Mouse (Mus musculus): ENCODE results near the gene Acoxl.

Acoxl gene

DNA sequence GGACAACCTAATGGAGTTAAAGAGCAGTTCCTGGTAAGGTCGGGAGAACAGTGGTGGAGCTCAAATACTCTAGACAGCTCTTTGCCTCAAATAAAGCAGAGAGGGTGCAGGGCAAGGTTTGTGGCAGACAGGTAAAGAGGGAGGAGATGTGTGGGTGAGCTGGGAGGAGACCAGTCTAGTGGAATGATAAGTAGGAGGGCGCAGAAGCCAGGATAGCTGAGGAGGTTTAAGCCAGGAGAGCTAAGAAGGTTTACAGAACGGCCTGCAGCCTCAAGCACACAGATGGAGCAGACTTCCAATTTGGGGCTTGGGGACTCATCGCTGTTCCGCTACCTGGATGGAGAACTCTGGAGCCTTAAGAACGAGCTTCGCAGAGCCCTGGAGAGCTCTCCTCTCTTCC, at the start of gene Acoxl:
Gene Acoxl, plus strand, starts transcription at position 301 of the 400 bp plus-strand sequence.
- DNase-seq (ENCODE audit: extremely low spot score, low spot score): no peak

DNA sequence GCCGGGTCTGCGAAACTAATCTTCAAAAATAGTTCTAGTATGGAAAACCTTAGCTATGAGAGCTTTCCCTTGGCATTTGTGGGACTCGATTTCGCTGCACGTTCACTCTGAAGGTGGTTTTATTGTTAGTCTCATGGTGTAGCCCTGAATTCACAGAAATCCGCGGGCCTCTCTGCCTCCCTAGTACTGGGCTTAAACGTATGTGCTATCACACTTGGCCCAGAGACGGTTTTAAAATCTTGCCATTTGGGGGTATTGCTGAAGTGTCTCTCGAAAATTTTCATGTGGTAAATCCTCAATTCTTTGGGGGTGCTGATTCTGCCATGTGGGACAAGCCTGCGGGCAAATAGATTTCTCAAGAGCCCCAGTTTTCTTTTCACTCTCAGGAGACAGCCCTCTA, 49.5 kb upstream of the Acoxl start:
- peak; percentile 36 for DNase-seq (ENCODE audit: extremely low spot score, low spot score)

DNA sequence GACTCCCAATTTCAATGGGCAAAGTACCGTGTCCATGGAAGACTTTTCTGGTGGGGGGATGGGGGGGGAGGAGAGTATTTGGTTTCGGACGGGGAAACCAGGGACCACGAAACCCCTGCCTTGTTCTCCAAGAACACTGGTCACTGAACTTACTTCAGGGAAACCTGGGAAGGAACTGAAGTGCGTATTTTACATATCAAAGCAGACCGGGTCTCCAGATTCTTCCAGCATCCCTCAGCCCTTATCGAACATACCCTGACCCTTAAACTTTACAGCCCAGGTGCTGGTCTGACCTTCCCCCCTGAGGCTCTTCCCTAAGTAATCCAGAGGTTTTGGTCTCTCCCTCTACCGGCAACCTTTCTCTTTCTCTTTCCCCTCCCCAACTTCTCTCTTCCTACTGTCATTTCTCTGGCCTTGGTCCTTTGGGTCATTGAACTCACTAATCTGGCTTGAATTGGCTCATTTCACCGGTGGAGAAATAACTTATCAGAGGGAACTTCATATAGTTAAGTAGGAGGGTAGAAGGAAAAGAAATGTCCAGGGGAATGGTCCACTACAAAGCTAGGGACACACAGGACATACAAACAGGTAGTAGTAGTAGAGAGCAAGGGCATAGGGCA, 48.9 kb upstream of the Acoxl start:
- no peak for DNase-seq (ENCODE audit: extremely low spot score, low spot score)

DNA sequence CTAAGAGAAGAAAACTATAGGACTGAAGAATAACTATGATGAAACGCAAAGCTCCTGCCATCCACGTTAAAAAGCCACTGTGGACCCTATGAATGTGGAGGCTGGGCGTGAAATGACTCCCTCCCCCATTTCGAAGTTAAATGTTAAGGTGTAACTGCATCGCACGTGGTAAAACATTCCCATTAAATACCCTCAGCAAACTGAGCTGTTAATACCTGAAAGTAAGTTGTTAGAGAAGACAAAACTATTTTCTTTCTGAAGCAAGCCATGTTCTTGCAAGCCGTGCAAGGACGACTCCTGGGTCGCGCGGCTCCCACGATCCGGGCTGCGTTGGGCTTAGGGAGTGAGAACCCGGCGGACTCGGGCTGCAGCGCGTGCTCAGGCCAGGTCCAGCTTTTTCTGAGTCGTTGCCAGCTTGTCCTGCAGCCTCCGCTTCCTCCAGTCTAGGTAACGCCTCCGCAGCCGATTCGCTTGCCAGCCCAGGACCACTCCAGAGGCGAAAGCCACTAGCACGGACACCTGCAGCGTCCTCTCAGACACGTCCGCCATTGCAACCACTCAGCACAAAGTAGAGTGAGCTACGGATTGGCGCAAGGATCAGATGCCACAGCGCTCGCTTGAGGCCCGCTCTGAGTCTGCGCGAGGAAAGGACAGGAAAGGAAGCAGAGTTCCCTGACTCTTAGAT, 46.6 kb upstream of the Acoxl start, which contains the start of gene Mtln:
Gene Mtln, minus strand, starts transcription at position 570 of the 685 bp plus-strand sequence.
- DNase-seq (ENCODE audit: extremely low spot score, low spot score): peak; percentile 87

DNA sequence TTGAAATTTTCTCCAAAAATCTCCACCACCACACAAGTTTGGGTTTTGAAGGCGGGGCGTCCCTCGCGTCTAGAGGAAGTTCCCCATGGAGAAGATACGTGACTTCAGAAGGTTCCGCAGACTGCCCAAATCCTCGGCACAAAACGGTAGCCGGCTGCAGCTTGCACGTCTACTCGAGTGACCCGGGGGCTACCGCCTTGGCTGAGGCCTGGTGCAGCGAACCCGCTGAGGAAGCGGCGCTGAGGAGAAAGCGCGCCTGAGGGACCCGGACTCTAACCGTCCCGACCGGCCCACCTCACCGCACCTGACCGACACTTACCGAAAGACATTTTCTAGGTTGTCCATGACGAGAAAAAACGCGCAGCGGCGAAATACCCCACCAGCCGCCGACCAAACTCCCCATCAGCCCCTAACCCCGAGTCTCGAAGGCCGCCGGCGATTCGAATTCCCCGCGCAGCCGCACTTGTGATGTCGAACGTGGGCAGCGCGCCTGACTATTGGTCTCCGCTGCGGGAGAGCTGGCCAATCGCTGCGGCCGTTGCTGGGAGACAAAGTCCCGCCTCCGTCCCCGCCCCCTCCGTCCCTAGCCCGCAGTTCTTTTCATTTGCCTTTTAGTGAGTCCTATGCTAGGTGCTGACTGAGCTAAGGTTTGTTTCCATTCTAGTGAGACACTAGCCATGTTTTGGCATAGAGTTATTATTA, 7.1 kb upstream of the Acoxl start, which contains the start of gene Bub1:
Gene Bub1, minus strand, starts transcription at position 465 of the 702 bp plus-strand sequence.
- peak; percentile 93 for DNase-seq (ENCODE audit: extremely low spot score, low spot score)

DNA sequence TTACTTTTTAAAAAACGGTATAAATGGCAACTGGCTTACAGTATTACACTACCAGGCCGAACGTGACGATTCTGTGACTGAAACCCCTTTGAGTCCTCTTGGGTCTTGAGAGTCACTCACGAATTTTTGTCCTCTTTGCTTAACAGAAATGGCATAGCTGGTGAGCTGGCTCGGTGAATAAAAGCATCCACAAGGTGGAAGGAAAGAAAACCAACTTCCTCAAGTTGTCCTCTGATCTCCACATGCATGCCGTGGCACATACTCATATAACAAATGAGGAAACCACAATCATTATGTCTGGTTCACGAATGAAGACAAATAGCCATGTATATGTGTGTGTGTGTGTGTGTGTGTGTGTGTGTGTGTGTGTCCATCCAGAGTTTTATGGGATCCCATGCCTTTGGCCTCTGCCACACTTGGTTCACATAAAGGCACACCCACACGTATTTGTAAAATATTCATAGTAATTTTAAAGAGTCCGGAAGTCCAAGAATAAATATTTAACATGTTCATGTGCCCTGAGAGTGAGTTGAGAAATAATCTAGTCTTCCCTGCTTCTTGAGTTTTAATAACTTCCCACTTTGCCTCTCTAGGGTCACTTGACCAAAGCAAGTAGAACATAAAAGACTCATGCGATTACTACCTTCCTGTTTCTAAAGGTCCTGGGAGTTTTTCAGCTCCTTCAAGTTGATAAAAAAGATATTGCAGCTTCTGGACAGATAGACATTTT, 6.4 kb upstream of the Acoxl start:
- DNase-seq (ENCODE audit: extremely low spot score, low spot score): peak; percentile 19

DNA sequence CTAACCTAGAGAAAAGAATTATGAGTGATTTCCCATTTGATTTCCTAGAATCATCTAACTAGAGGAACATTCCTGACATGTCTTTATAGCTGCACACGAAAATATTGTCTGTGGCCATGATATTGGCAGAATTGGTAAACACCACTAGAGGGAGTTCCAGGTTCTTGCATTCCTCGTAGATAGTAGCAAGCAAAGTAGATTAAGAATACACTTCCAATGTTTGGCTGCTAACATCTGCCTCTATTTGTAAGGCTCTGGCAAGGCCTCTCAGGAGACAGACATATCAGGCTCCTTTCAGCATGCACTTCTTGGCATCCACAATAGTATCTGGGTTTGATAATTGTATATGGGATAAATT, 5.9 kb upstream of the Acoxl start:
- DNase-seq (ENCODE audit: extremely low spot score, low spot score): no peak

DNA sequence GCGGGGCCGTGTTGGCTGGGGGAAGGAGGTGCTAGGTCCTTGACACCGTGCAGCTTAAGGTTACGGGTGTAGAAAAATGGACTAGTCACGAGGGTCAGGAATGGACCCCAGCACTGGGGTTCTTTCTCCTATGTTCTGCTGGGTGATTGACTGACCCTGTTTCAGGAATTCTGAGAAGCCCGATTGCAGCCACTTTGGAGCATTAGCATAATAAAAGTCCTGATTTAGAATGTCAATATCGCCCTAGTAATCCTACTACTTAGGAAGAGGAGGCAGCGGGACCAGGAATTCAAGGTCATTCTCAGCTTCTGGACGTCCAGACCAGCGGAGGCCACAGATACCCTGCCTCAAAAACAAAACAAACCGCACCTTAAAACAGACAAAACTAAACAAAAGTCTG, 749 bp downstream of the Acoxl start:
- no peak for DNase-seq (ENCODE audit: extremely low spot score, low spot score)

DNA sequence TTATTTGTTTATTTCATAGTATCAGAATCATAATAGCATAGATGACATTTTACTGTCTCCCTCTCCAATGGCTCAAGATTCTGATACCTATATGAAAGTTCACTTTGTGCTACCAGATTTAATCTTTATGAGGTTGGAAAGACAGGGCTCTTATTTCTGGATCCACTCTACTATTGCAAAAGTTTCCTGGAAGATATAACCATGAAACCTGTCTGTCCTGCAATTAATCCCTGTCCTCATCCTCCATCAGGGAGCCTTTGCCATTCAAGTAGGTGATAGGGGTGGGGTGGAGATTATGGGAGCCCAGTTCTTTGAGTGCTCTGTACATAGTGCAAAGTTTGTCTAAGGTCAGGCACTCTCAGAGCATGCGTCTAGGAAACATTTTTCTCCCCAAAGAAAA, 2.7 kb downstream of the Acoxl start:
- no peak for DNase-seq (ENCODE audit: extremely low spot score, low spot score)

DNA sequence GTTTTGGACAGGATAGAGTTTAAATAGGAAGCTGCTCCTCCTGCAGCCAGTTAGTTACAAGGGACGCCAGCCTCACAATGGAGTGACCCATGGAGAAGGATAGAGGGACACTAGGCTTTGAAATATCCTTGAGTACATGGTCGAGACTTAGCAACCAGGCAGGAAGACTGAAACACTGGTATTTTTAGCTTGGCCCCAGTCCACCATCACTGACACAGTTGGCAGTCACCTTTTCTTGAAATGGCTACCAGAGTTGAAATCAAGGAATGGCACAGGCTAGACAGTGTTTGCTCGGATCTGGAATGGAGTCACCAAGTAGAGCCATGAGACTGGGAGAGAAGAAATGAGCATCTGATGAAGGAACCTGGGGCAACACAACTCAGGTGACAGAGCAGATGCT, 3.7 kb downstream of the Acoxl start:
- DNase-seq (ENCODE audit: extremely low spot score, low spot score): no peak

DNA sequence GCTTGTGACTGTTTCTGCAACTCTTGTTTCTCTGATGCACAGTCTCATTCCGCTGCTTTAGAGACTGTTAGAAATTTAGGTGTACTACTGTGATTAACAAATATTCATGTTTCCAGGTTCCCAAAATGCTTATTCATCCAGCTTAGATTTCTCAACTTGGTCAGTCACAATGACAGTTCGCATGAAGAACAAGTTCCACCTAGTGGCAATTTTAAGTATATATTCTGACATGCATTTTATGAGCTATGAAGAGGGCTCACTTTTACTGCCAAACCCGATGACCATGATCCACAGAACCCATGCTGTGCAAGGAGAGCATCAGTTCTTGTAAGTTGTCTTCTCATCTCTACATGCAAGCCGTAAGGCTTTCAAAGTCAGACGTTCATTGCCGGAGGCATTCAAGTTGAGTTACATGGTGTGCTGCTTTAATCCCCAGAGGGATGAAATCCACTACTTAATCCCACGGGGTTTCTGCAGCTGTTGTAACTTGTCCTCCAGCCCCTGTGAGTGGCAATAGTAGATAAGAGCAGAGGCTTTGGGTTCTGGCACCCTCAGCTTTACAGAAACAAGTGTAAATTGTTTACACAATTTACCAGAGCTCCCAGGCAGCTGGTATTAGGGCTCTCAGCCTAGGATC, 6.8 kb downstream of the Acoxl start:
- DNase-seq (ENCODE audit: extremely low spot score, low spot score): no peak

DNA sequence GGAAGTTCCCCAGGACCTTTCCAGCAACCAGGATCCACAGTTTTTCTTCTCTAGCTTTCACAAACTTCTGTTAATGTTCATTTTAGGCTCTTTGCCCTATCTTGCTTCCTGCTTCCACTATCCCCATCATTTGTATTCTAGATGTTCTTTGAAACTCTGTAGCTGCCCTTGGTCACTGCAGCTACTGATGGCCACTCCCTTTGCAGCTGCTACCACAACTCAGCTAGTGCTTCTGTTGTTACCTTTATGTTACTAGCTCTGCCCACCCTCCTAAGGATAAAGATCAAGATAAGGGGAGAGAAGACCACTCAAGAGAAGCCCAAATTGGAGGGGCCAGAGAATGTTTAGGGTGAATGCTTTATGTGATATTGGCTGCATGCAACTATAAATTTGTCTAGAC, 7.3 kb downstream of the Acoxl start:
- no peak for DNase-seq (ENCODE audit: extremely low spot score, low spot score)

DNA sequence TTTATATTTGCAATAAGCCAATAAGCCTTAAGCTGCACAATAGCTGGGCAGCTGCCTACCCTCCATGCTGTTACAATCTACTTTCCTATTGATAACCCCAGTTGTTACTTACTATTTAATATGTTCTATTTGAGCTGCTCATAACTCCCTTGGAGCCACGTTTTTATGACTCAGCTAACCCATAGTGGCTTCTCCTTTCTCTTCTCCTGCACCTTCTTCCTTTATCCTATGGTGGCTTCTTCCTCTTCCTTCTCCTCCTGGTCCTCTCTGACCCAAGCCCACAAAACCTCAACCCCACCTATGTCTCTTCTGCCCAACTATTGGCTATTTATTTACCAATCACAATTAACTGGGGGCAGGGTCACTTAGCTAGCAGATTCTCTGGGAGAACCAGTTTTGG, 7.9 kb downstream of the Acoxl start:
- DNase-seq (ENCODE audit: extremely low spot score, low spot score): no peak

DNA sequence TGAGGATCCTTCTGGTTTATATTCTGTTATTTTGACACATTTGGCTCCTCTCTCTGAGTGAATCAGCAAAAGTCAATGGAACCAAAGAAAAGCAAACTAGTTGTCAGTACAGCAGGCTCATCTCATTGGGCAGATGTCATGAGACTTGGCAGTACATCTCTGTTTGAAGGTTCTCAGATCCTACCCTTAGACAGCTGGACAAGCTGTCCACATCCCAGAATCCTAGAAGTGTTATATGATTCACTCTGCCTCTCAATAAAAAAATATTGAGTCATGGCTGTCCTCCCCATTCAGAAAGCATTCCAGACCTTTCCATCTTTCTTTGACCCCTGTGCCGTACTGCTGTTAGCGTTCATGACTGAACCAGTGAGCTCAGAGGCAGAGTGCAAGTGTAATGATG, 11.7 kb downstream of the Acoxl start:
- no peak for DNase-seq (ENCODE audit: extremely low spot score, low spot score)

DNA sequence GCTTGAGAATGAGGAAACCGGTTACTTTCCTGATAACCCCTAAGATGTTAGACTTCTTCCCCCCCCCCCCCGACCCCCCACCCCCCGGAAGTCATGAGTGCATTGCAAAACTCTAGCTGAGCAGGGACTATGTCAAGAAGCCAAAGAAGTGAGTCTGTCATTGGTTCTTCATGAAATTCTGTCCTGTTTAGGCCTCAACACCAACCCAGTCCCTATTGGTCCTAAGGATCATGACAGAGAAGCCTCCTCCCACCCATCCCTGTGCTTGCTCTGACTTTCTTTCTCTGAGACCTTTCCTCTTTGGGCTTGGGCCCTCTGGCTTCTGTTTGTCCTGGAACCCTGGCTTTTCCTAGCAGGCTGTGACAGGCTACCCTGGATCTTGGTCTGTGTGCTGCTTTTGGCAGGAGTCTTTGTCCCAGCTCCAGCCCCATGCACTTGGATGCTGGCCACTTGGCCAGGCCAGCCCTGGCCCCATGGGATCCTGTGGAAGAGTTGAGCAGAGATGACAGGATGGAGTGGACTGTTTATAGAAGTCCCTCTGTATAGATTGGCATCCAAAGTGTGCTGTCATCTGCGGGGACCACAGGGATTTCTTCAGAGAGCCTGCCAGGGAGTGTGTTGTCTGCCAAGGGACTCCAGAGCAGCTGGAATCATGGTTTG, 15.8 kb downstream of the Acoxl start:
- DNase-seq (ENCODE audit: extremely low spot score, low spot score): no peak

DNA sequence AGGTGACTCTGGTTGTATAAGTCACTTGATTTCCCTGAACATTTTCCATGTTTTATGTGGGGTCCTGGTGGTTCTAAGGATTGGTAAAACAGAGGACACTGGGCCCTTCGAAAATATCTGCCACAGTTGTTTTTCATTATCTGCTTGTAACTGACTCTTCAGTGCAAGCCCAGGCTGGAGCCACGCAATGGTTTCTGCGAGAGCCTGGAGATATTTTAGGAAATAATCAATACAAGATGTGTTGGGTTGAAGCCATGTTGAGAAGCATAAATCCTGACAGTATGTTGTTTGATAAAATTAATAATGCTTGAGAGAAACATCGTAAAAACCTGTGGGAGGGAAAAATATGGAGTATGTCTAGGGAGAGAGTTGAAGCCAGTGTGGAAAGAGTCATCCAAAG, 25.7 kb downstream of the Acoxl start:
- DNase-seq (ENCODE audit: extremely low spot score, low spot score): no peak

DNA sequence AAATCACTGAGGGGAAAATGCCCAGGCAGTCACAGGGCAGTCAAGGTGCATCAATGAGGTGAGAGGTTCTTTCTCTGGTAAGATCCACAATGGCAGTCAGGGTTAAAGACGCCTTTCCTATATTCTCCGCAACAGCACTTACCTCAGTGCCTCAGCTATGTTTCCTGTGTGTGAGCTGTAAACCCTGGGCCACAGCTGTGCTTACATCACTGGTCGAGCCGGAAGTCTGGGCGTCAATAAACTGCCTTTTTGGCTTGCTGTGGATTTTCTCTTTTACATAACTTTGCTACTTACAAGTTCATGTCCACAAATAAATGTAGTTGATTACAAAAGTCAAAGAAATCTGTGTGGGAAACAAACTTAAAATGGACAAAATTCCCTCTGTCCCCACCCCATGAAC, 42.4 kb downstream of the Acoxl start:
- DNase-seq (ENCODE audit: extremely low spot score, low spot score): no peak

DNA sequence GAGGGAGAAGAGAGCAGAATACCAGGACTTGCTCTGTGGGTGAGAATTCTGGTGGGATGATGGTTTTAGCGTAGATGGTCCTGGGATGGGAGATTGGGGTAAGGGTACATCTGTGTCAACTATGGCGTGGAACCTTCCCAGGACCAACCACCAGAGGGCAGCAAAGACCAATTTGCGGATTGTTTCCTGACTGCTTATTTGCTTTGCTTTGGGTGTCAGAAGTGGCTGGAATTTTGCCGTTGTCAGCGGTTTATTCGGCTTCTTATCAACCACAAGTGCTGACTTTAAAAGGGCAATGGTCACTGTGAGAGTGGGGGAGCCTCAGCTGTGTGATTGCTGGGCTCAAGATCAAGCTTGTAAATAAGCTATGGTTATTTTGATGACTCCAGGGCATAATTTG, 50.8 kb downstream of the Acoxl start:
- peak; percentile 96 for DNase-seq (ENCODE audit: extremely low spot score, low spot score)

DNA sequence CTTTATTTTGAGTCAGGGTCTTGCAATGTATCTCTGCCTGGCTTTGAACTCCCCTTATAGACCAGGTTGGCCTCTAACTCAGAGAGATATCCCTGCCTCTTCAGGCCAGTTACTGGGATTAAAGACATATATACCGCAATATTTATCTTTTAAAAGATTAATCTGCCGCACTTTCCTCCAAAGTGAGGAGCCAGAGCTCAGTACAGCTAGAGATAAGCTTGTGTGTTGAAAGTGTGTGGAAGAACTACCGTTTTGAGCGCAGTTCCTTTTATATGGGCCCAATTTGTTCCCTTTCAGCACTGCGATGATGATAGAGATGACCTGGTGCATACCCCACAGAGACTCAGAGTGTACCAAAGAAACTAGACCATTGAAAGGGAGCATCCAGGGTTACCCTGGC, 51.3 kb downstream of the Acoxl start:
- DNase-seq (ENCODE audit: extremely low spot score, low spot score): no peak

DNA sequence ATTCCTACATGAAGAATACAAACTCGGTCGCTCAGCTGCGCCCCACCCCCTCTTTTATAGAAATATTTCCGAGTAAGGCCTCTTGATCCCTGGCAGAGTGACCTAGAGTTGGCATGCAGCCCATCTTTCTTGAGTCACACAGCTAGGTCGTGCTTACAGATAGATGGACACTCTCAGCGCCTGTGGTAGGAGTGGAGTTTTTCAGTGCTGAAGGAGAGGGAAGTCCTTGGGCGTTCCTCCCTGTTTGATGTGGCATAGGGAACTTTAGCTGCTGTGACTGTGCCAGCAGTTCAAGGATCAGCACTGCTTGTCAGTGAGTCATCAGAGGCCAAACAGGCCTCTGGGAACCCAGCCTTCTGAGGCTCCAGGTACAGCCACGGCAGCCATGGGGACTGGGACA, 51.9 kb downstream of the Acoxl start:
- no peak for DNase-seq (ENCODE audit: extremely low spot score, low spot score)

DNA sequence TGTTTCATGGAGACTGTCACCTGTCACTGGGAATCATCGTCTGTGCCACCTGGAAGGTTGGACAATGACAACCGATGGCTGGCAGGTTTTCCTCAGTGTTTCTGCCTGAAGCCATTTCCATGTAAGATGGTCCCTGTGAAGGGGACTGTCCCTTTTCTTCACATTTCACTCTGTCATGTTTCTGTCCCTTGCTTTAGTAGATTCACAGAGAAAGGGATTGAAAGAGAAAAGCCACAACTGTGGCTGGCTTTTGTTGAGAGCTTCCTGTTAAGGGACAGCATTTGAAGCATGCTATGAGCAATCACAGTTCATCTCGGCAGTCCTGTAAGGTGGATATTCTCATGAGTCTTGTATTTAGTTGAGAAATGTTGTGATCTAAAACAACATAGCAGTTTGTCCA, 52.4 kb downstream of the Acoxl start:
- DNase-seq (ENCODE audit: extremely low spot score, low spot score): no peak

Measured in neural tube, embryonic 10.5 days (tissue).